Mouse (Mus musculus) thymus, adult 18-20 months (tissue): Measurements from ENCODE around the gene 4933411K16Rik.

Experiments used
- DNase-seq, 2 experiments: peaks; one replicate each; pipeline ENCODE4 v3.0.0; 2022; ENCODE audit warnings: mixed read lengths in 2 of 2

The 4933411K16Rik gene

GRCm38 (mm10) chr19:42035456-42036248, 16.4 kb upstream of the 4933411K16Rik start, which contains the start of gene Ankrd2:
TSS of gene Ankrd2 (plus strand) at chr19:42036000.
- DNase-seq, result peak; percentile 59 to 65

DNA sequence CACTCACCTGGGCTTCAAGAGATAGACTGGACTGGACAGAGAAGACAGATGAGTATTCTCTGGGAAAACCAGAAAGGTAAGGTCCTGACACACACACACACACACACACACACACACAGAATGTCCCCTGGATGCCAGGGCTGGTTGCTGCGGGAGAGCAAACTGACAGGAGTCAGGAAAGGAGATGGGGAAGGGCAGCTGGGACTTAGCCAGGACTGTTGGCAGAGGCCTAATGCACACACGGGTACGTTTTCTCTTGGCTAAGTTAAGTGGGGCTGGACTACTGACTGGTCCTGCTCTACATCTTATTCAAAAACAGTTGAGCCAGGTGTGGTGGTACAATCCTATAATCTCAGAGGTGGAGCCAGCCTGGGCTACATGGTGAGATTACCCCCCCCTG, 15.7 kb upstream of the 4933411K16Rik start:
- no peak for DNase-seq

DNA sequence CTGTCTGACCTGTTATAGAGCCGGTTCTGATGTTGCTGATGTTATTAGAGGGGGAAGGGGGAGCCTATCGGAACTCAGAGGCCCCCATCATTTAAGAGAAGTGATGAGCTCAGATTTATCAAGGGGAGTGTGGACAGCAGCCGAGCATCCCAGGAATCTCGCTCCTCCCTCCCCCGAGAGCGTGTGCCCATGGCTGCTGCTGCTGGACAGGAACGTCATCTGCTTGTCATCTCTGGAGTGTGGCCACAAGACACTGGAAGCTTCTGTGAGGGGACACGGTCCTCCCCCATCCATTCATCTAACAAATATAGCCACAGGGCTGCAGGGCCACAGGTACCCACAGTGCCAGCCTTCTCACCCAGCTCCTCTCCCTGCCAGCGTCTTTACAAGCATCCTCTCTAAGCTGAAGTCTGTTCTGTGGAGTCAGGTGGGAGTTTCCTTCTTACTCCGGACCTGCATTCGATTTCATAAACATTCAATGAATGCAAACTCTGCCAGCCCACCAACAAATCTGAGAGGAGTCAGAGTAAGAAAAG, 14.8 kb upstream of the 4933411K16Rik start:
- DNase-seq, result no peak

GRCm38 (mm10) chr19:42038310-42038709, 13.7 kb upstream of the 4933411K16Rik start:
- DNase-seq, result no peak

- no peak for DNase-seq
These were observed 8.1 kb upstream of the 4933411K16Rik start for GRCm38 (mm10) chr19:42043988-42044387.

DNA sequence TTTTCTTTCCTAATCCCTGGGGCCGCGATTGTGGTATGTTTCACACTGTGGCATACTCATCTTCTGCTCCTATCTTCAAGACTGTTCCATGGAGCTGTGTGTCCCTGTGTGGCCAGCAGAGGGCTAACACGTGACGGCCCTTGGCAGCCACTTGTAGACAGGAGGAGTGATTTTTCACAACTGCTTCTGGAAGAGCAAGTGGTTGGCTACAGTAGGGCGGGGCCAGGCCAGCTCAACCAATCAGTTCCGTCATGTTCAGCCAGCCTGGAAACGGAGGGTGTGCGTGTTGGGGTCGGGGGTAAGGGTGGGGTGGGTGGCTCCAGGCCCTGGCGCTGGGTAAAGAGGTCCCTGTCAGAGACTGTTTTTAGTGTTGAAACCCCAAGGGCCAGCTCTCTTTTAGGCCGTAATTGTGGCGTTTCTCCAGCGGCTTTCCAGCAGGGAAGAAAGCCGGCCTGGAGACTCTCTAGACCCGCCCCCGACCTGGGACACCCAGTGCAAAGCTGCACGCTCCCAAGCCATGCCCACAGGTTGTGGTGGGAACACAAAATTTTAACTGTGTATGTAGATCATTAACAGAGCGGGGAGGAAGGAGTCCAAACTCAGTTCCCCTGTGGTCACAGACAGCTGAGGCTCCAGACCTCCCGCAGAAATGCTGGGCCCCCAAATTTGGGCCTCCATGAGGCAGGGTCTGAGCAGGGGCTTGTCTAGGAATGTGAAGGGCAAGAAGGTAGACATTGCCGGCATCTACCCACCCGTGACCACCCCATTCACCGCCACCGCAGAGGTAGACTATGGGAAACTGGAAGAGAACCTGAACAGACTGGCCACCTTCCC, 6.6 kb upstream of the 4933411K16Rik start, which contains the start of gene Hoga1:
Gene Hoga1, plus strand, starts transcription at position 342 of the 834 bp plus-strand sequence.
- DNase-seq, result peak; percentile 21 to 33

DNA sequence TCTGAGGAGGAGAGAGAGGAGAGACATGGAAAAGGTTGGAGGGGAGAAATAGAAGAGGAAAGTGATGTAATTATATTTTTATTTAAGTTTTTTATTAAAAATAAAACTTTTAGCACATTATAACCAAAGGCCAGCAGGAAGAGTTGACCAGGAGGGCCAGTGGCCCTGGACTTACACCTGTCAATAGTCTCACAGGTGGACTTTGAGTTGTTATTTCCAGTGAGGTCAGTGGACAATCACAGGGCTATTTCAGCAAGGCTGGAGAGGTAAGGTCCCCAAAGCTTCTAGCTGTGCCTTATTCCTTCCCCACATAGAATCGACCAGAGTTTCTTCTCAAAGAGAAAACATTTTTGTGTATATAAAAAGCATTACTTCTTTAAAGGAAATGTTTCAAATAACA, 1.8 kb upstream of the 4933411K16Rik start:
- DNase-seq, result no peak

DNA sequence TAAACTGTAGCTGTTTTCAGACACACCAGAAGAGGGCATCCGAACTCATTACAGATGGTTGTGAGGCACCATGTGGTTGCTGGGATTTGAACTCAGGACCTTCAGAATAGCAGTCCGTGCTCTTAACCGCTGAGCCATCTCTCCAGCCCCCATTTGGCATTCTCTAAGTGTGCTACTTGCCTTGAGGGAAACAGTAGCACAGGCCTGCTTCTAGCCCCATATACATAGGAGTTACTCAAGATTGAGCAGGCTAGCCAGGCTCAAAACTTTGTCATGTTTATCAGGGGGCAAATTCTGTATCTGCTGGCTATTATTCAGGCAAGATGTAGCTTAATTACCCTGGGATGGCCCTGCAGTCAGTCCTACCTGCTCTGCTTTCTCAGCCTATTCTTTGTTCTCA, 697 bp upstream of the 4933411K16Rik start:
- DNase-seq, result no peak

DNA sequence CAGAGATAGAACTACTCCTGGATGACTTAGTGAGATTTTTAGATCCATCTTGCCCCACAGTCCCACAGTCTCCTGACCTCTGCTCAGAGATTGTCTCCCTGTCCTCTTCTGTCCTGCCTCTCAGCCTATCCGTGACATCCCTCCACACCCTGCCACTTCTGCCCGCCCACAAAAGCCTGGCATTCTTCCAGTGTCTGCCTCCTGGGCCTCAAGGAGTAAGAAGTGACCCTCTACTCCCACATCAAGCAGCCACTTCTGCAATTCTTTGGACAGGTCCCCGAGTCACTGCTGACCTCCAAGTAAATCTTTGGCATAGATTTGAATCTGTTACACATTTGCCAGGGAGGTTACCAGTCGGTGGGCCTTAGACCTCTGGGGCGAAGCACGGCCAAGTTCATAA, 2.2 kb downstream of the 4933411K16Rik start:
- DNase-seq, result no peak

DNA sequence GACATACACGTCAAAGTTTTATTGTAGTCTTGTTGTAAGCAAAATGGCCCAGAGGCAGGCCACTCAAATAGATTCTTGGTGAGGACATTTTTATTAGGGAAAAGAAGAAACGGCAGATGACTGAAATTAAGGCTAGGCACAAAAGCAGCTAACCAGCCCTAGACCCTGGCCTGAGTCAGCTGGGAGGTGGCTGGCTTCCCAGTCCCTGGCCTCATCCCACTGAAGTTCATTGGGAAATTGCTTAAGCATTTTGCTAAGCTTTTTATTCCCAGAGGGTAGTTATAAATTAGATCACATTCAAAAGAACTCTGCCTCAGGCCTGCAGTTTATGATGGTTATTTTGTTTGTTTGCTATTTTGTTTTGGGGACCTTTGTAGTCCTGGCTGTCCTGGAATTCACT, 3.8 kb downstream of the 4933411K16Rik start:
- DNase-seq, result no peak

DNA sequence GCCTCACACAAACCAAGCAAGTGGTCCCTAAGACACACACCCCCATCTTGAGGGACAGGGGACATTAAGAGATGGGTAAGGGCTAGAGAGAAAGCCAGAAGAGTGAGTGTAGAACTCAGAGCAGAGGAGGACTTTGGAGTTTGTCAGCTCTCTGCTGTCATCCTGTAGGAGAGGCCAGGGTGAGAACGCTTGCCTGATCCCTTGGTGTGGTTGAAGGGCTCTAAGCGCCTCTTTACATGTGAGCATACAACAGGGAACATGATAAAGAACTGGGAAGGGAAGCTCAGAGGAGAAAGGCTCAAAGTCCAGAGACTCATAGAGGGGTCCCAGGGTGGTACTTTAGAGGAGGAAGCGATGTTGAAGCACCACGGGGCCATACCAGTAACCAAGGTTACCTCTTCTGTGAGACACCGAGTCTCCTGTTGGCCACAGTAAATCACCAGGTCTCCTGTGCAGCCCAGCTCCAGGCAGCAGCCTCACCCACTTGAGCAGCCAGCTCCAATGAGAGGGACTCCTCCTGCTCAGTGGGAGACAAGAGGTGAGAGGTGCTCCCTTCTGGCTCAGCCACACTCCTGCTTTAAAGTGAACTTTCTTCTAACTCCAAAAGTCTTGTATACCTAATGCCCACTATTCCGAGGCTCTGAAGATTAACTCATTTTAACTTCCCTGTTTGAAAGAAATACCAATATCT, 4.8 kb downstream of the 4933411K16Rik start:
- DNase-seq, result no peak

DNA sequence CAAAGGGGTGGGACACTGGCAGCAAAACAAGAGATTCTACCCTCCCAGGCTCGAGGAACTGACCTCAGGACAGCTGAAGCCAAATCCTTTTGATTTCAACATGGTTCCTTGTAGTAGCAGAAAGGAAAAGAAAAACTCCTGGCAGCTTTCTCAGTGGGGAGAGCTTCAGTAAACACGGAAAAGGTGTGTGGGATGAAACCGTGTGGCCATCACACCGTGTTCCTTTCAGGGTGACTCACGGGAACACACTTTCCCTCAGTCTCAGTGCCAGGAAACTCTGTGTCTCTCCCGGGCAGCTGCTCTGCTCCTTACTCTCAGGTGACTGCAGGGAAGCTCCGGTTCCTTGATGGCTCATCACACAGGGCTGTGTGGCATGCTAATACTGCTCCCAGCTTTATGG, 6.4 kb downstream of the 4933411K16Rik start:
- DNase-seq, result no peak

DNA sequence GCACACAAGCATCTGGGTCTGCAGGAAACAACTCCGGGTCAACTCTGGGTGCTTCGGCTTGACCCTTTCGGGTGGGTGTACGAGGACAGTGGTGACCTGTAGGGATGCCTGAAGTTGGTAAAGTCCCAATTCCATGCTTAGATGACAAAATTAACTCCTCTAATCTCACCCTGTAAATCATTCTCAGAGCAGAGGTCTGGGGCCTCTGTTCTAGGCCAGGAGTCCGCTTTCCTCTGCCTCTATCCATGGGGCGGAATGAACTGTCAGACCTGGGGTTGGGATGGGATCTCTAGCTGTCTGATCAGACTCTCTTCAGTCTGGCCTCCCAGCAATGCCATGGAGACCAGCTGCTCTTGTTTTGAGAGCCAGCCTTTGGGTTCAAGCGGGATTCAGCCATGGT, 9.4 kb downstream of the 4933411K16Rik start:
- DNase-seq, result no peak

DNA sequence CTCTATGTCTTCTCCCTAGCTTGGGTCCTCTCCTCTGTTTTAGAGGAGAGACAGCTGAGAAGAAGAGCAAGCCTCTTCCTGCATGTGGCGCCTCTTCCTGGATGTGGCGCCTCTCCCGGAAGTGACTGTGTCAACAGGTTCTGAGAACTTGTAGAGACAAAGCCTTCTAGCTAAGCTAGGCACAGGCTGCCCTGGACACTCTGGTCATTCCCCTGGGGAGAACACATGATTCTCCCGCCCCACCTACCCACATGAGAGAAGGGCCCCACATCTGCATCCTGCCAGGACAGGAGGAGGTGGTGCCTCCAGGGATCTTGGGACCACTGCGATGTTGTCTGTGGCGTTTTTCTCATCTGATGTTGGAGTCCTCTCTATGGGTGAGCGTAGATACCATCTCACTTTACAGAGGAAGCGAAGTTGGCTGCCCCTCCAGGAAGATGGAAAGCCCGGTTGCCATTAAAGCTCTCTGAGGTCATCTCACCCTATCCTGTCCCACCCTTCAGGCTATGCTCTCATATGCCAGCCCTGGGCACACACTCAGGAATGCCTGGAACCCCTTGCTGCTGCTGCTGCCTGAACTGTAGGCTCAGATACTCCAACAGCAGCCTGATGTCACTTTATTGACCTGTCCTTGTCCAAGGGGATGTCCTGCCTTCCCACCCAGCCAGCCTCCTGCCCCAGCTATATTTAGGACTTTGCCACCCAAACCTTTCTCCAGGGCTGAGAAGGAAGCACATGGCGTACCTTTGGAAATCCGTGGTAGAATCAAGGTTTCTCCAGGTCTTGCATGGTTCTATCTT, 16.6 kb downstream of the 4933411K16Rik start:
- no peak for DNase-seq

- DNase-seq, result no peak
These were observed 17.1 kb downstream of the 4933411K16Rik start for GRCm38 (mm10) chr19:42069241-42069525.

DNA sequence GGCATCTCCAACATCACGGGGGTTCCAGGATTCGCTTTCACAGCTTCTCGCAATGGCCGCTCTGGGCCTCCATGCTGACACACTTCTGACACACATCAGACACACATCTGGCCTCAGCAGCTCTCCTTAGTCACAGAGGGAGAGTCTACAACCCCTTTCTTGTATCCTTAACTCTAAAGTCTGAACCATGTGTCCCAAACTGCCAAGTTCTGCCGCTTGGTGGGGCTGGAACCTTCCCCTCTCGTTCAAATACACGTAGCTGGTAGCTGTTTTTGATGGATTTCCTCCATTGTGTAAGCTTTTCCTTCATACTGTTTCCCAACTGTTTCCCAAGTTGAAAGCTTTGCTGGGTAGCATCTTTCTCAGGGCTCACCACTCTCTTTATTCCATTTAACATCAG, 19.2 kb downstream of the 4933411K16Rik start:
- DNase-seq, result no peak

GRCm38 (mm10) chr19:42071886-42072608, 20.0 kb downstream of the 4933411K16Rik start:
- DNase-seq, result no peak

DNA sequence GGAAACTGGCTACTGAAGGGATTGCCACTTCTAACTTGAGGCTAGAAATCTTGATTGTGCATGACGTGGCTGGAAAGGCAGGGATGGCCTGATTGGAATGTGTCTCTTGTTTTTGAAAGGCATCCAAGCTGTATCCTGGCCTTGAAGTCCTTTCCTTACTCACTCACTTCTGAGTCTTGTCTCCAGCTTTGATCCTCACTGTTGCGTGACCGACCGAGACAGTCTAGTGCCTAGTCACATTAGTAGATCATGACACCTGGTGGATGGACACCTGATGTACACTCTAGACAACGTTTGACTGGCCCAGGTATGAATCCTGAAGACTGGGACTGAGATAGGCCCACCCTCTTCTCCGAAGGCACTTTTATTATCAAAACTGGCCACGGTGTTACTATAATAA, 20.8 kb downstream of the 4933411K16Rik start:
- no peak for DNase-seq

- no peak for DNase-seq
These were observed 23.0 kb downstream of the 4933411K16Rik start for GRCm38 (mm10) chr19:42075051-42075450.

DNA sequence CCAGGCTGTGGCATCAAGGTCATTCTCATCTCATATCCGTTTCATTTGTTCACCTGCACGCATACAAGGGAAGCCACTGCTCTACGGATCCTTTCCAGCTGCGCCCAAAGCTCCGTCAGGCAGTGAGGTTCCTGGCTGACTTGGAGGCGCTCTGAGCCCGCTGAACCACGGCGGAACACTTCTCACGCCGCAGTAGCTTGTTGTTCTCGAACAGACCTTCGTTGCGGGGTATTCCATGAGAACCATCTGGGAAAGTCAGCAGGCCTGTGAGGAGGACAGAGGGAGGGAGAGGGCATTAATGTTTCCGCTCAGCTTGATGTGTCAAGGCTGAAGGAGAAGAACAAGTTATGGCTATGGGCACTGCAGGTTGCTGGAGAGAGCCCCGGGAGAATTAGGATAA, 23.9 kb downstream of the 4933411K16Rik start:
- no peak for DNase-seq

GRCm38 (mm10) chr19:42078566-42078965, 26.5 kb downstream of the 4933411K16Rik start:
- DNase-seq, result no peak

DNA sequence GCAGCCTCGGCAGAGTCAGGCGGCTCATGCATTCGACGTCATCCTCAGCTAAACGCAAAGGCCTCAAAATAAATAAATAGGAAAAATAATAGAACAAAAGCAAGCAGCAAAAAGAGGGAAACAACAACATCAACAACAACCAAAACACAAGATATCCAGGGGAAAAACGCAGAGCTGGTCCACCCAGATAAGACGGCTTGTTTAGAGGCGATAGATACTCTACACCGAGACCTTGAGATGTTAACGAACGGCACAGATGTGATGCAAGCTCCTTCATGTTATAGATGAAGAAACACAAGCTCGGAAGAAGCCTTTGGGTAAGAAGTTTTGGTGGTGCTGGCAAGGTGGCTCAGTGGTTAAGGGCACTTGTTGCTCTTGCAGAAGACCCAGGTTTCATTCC, 27.0 kb downstream of the 4933411K16Rik start:
- DNase-seq, result no peak
